Mouse (Mus musculus): Measurements from ENCODE around the gene Stard3nl. TPM values are rescaled to one million over a fixed set of nuclear protein-coding genes. Genes with fewer than 3 reads are reported as not detected.

Gene Stard3nl
- 80.7 and 104 TPM in 2 replicates for polyA plus RNA-seq (2015; fragmentation: Nextera tagmentation; extraction: Ambion mirVana)

DNA sequence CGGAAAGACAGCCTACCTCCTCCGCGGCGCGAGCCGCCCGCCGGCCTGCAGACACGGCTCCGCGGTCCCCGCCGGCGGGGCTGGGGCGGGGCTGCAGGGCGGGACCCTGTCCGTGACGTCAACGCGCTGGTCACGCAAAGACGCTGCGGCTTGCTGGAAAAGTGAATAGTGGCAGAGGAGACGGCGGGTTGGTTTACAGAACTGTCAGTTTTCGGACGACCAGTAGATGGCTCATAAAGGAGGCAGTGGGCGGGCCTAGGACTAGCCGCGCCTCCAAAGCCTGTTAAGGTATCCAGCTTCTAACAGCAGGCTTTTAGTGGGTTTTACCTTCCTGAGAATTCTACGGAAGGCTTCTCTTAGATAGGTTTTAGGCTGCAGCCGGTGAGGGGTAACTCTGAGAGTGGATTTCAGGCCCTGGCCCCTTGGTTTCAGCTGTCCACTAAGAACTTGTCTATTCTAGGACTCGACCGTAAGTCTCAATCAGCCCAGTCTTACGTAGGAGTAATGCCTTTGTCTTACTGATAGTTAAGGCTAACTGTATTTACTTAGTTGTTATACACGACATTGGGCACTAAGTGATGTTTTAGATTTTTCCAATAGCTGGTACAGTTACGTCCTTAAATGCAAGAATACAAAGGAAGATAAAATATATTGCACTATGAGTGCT is at the start of gene Stard3nl:
TSS of gene Stard3nl (minus strand) at position 108 of the 667 bp plus-strand sequence.

Other genes starting within 250 kb of the Stard3nl start
- gene Epdr1, start 224.1 kb upstream of the Stard3nl start, polyA plus RNA-seq (2015; fragmentation: Nextera tagmentation; extraction: Ambion mirVana): 36.4 and 39.7 TPM in 2 replicates
- 7.4 and 9.3 TPM in 2 replicates for gene Sfrp4, start 227.3 kb upstream of the Stard3nl start, polyA plus RNA-seq (2015; fragmentation: Nextera tagmentation; extraction: Ambion mirVana)